Mouse (Mus musculus) gastrocnemius, postnatal 4 days (tissue): ENCODE measurements around the gene Calr. TPM values are rescaled to one million over a fixed set of nuclear protein-coding genes. Genes with fewer than 3 reads are reported as not detected.
A peak's percentile ranks its signal among the peaks of the same experiment; 100 is the strongest.

Experiments
- DNase-seq, 2 experiments: peaks; one replicate each; pipeline ENCODE4 v3.0.0; 2021 to 2022; ENCODE audit warnings: low spot score in 2 of 2, mixed read lengths in 2 of 2
- long read RNA-seq, 2 experiments: library from polyadenylated mRNA; stranded (forward); transcript quantifications; one replicate each; pipeline ENCODE4 v2.0.0; 2021
- total RNA-seq, 2 experiments: library from RNA; stranded (reverse); gene quantifications; 2 replicates each; pipeline ENCODE4 v1.2.3; 2021

Gene Calr
- 100 to 1,000 TPM; 339 to 368 TPM for total RNA-seq
- long read RNA-seq, experiment 1, transcript Calr-201 (9 exons, 2,184 nt) = major isoform, 74 of 97 reads
- long read RNA-seq, experiment 1, partial matches to known transcripts = 15 of 97 reads
- long read RNA-seq, experiment 1, other reads (novel, unspliced or antisense) = 5 of 97 reads
- long read RNA-seq, experiment 2, transcript Calr-201 (9 exons, 2,184 nt) = major isoform, 78 of 106 reads
- long read RNA-seq, experiment 2, partial matches to known transcripts = 14 of 106 reads
- long read RNA-seq, experiment 2, other reads (novel, unspliced or antisense) = 13 of 106 reads

DNA sequence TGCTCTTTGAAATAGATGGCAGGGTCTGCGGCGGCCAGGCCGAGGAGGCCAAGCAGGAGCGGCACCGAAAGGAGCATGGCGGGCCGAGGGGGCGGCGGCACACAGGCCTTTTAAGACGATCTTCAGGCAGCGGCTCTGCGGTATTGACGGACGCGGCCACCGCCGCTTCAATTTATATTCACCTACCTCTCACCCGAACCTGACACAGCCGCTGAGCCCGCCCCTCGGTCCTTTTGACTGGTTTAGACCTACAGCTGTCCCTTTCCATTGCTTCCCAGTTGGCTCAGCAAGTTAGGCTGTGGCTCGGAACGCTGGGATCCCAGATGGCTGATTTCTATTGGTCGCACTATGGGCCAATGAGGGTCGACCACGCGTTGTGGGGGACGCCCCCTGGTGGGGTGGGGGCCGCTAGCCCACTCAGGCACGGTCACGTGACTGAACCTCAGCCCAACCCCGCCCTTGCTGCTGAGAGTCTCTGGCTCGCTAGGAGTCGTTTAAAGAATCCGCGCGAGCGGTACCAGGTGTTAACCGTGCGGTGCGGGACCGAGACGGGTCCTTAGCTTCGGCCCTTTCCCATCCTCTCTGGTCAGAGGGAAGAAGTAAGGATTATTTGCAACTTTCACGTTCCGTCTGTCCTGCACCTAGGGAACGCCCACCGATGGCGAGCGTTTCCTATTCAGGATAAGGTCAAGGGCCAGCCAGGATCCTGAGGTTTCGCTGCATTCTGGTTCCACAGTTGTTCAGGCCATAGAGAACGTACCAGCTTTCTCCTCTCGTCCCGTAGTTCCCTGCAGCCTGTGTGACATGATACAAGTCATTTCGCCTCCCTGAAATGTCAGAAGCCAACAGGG is at the start of gene Calr:
TSS of gene Calr (minus strand) at position 213 of the 851 bp plus-strand sequence.
- DNase-seq = peak; percentile 98 to 99

DNA sequence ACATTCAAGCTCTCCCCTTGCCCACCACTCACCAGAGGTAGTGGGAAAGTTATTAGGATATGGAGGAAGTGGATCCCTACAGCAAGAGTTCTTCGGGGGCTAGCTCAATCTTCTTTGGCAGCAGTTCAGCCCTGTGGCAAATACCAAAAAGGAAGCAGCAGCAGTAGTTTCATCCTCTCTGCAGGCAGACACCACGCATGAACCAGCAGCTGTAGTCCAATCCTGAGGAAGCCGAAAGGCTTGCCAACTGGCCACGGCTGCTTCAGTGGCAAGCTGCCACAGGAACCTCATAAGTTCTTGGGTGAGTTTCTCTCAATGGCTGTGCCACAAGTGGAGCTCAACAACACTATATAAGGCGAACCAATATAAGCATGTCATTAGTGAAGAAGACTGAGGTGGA is 49.2 kb upstream of the Calr start:
- no peak for DNase-seq

- DNase-seq = peak; percentile 58 to 86
Measured at GRCm38 (mm10) chr8:84893709-84894134, 47.0 kb upstream of the Calr start, which contains the start of gene Gcdh. Gene Gcdh, minus strand, starts transcription at chr8:84893921.

DNA sequence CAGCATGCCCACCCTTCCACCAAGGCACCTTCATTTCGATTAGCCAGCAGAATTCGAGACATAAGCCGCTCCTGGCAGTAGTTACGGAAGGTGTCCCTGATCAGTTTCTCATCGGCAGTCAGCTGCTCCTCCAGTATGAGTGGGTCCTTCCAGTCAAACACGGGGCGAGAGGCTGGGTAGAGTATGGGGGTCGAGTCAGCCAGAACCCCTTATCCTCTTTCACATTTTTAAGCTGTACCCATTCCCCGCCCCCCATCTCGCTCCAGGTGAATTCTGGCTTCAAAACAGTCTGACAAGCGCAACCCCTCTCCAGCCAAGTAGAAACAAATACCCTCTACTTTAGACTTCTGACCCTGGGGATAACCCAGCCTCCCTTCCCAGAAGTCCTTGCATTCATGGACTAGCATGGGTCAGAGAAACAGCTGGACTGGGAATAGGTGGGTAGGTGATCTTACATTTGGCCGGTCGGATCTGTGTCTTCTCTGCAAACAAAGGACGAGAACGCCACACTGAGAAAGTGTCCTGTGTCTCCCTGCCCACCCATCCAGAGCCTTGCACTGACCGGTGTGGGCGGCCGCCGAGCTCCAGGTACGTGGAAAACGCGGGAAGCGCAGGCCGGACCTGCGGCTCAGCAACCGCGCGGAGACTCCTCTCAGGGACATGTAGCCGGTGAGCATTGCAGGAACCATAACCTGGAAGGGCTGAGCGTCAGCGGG is 46.4 kb upstream of the Calr start:
- no peak for DNase-seq

GRCm38 (mm10) chr8:84889141-84889540 is 42.4 kb upstream of the Calr start:
- DNase-seq = no peak

DNA sequence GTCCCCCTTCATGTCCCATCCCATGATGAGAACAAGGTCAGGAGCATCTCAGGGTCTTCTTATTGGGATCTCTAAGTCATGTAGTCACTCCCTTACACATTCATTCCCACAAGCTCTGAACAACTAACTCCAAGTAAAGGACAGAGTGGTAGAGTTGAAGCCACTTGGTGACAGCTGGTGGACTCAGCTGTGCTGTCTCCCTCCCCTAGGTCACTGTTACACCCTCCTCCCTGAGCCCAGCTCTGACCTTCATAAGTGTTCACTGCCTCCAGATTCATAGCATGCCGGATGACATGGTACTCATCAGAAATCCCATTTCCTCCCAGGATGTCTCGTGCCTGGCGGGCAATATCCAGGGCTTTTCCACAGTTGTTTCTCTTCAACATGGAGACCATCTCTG is 41.5 kb upstream of the Calr start:
- DNase-seq = no peak

DNA sequence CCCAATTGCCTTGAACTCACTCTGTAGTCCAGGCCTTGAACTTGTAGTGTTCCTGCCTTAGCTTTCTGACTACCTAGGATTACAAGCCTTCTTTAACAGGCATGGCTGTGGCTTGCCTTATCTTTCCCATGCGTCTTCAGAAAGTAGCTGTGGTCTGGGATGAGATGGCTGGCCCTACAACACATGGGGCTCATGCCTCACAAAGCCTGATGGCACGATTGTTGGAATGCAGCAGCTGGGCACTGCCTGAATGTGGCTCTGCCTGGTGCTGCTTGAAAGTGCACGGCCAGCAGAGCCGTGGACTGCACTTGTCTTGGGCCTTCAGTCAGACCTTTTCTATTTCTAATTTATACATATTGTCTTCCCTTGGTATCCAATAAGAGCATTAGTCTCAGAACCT is 38.0 kb upstream of the Calr start:
- DNase-seq = no peak

DNA sequence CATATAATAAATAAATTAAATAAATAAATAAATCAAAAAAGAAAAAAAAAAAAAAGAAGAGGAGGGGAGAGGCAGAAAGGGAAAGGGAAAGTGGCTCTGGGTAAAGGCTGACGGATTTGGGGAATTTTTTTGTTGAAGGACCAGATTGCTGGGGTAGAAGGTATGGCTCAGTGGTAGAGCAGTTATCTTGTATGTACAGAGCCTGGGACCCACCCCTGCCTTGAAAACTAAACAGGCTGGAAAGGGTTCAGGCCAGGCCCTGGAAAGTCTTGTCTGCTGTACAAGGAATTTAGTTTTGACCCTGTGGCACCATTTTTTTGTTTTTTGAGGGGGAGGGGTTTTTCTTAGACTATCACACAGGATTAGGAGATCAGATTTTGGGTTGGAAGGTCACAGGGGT is 32.2 kb upstream of the Calr start:
- DNase-seq = no peak

- DNase-seq = no peak
Measured at GRCm38 (mm10) chr8:84877297-84878035, 30.7 kb upstream of the Calr start.

GRCm38 (mm10) chr8:84874339-84874738 is 27.6 kb upstream of the Calr start:
- no peak for DNase-seq

GRCm38 (mm10) chr8:84873016-84873415 is 26.3 kb upstream of the Calr start:
- no peak for DNase-seq

GRCm38 (mm10) chr8:84872309-84872965 is 25.7 kb upstream of the Calr start:
- DNase-seq = peak; percentile 26 to 44

DNA sequence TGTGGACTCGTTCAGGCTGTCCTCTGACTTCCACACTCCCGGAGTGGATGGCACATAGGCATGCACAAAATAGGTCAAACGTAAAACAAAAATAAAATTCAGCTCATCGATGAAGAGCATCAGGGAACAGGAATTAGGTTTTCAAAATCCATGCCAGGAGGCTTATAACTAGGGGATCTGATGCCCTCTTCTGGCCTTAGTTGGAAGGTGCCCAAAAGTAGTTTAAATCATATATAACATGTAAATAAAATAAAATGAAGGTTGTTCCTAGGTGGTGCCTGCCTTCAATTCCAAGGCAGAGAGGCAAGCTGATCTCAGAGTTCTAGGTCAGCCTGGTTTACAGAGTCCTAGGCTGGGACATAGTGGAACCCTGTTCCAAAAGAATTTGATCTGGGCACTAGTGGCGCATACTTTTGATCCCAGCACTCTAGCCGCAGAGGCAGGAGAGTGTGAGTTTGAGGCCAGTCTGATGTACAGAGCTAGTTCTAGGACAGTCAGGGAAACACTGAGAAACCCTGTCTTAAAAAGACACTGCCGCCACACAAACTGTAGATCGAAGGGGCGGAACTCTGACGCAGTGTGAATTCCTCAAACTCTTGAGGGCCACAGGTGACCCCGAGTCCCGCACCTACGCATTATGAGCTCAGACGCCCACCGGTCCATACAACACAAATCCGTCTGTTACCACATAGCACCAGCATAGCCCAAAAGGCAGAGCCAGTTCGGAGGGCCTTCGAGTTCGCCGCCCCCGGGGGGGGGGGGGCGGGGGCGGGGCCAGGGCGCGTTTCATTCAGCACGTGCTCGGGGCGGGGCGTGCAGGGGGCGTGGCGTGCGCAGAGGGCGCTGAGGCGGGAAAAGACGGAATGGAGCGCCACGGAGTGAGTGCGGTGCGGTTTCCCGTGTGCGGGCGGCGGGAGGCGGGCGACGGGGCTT is 24.9 kb upstream of the Calr start, which contains the start of gene Syce2:
TSS of gene Syce2 (plus strand) at position 736 of the 933 bp plus-strand sequence.
- peak; percentile 63 to 84 for DNase-seq

- DNase-seq = peak; percentile 82 to 93
Measured at GRCm38 (mm10) chr8:84856864-84857441, 10.2 kb upstream of the Calr start, which contains the start of gene Farsa. Gene Farsa, plus strand, starts transcription at chr8:84856989.

GRCm38 (mm10) chr8:84856434-84856833 is 9.7 kb upstream of the Calr start:
- no peak for DNase-seq

DNA sequence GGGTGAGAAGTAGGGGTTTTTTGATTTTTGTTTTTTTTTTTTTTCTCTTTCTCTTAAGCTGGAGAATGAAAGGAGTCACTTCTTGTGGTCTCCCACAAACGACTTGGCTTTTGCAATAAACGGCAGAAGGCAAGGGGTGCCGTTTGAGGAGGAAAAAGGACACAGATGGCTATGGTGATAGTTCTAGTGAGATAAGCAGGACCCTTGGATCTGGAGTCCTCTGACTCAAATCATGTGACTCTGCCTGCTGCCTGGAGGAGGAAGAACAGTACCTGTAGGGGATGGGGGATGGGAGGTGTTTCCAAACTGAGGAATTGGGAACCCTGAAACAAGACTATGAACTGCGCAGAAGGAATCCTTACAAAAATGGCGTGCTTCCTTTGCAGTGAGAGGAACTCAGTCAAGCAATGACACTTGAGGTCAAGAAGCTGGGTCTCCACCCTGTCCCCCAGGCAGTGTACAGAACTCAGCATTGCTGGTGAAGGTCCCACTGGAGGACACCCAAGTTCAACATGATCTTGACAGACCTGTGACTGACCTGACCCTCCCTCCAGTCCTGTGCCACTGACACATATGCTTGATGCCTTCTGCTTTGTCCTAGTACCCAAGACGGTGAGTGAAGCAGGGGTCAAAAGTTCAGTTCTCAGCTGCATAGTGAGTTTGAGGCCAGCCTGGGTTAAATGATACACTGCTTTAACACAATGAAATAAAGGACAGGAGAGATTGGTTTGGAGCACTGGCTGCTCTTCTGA is 1.1 kb upstream of the Calr start:
- DNase-seq = no peak

DNA sequence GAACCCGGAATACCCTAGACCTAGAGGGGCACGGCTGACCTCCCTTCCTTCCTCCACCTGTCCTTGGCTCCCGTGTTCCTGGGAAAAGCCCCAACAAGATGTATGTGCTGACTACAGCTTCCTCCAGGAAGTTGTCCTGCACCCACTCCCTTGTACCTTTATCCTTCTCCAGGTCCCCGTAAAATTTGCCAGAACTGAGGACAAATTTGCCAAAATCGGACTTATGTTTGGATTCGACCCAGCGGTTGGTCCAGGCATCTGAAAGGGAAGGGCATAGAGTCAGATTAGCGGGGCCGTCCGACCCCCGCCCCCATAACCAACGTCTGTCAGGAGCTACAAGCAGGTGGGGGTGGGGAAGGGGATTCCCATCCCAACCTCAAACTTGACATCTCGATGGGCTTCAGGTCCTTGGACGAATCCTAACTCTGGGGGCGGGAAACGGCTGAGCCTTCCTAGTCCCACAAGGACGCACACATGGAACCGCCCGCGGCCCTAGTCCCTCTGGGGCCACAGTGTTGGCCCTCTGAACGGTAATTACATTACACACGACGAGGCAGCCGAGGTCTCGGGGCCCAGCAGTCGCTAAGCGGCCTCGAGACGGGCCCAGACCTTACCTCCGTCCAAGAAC is 526 bp downstream of the Calr start:
- DNase-seq = no peak
